Mouse (Mus musculus) ovary, postnatal 14 days (tissue): Measurements from ENCODE around the gene Gm21870.
"Not testable (repeated sequence)": the region's sequence is repeated elsewhere in the genome, so short reads cannot be mapped to it uniquely, and the experiment has no call there.

Experiments used
- DNase-seq: peaks from one replicate; pipeline ENCODE4 v3.0.0; 2022; ENCODE audit warnings: low spot score

The Gm21870 gene

GRCm38 (mm10) chrX:33986716-33987115 is at the start of gene Gm21870:
Gene Gm21870, minus strand, starts transcription at chrX:33986816.
- DNase-seq = not testable (repeated sequence)

- not testable (repeated sequence) for DNase-seq
Measured at GRCm38 (mm10) chrX:33956440-33956839, 30.2 kb downstream of the Gm21870 start, which contains the start of gene Btbd35f6. Gene Btbd35f6, minus strand, starts transcription at chrX:33956540.
